Mouse (Mus musculus): ENCODE results near the gene Csnk1g2. TPM values are rescaled to one million over a fixed set of nuclear protein-coding genes. Genes with fewer than 3 reads are reported as not detected.
A peak's percentile ranks its signal among the peaks of the same experiment; 100 is the strongest.

Gene Csnk1g2
- polyA plus RNA-seq, 1 experiment from 2014 or later = 123 TPM

GRCm38 (mm10) chr10:80654866-80655265, 32.2 kb downstream of the Csnk1g2 start:
- H3K4me3 ChIP-seq = peak overlapping the region; percentile 93
- H3K4me1 ChIP-seq = peaks cover 54% of the 10 kb centered on the region
- 91% methylated on average over 6 of the region's 6 CpGs for WGBS
- no peak for DNase-seq (ENCODE audit: extremely low spot score, low spot score)
- no peaks in the 10 kb centered on the region for H3K9me3 ChIP-seq
- no peaks in the 10 kb centered on the region for H3K27me3 ChIP-seq (ENCODE audit: poor library complexity, severe bottlenecking)
- H3K36me3 ChIP-seq (replicated peaks) = peaks cover 27% of the 10 kb centered on the region
- H3K27ac ChIP-seq = 0 out of 2 replicates have a peak overlapping the region, but pooled peaks have one; percentile 95

- H3K4me1 ChIP-seq = peaks cover 54% of the 10 kb centered on the region
- no peaks in the 10 kb centered on the region for H3K27me3 ChIP-seq (ENCODE audit: poor library complexity, severe bottlenecking)
- no peaks in the 10 kb centered on the region for H3K9me3 ChIP-seq
- peak overlapping the region; percentile 93 for H3K4me3 ChIP-seq
- DNase-seq (ENCODE audit: extremely low spot score, low spot score) = no peak
- peaks cover 20% of the 10 kb centered on the region for H3K36me3 ChIP-seq (replicated peaks)
- H3K27ac ChIP-seq = peak overlapping the region; percentile 95
- 7% methylated on average over 12 of the region's 12 CpGs for WGBS
Measured at GRCm38 (mm10) chr10:80655406-80656129, 32.9 kb downstream of the Csnk1g2 start.

DNA sequence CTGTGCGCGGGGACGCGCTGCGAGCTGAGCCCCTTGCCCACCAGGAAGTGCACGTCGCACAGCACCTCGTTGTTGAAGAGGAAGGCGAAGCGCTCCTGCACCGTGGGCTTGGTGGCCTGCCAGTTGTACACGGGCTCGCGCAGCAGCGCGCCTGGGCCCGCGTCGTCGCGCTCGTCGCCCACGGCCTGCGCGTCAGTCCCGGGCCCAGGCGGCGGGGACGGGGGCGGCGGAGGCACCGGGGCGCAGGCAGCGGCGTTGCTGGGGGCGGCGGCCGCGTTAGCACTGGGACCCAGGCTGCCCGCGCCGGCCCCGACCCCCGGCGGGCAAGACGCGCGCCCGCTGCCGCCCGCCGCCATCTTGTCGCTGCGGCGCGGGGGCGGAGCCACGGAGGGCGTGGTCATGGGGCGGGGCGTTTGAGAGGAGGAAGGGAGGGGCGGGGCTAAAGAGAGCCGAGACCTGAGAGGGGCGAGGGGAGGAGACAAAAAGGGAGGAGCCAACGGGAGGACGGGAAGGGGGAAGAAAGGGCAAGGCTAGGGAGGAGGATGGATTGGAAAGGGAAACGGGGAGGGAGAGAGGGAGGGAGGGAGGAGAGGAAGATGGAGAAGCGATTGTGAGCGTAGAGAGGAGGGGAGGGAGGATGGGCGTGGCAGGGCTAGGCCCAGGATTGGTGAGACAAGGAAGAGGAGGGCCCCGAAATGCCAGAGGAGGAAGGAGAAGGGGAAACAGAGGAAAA, 33.7 kb downstream of the Csnk1g2 start:
- H3K27me3 ChIP-seq (ENCODE audit: poor library complexity, severe bottlenecking) = no peaks in the 10 kb centered on the region
- no peaks in the 10 kb centered on the region for H3K9me3 ChIP-seq
- peaks cover 18% of the 10 kb centered on the region for H3K36me3 ChIP-seq (replicated peaks)
- peak; percentile 99 for DNase-seq (ENCODE audit: extremely low spot score, low spot score)
- WGBS = under 1% methylated on average over 72 of the region's 72 CpGs
- H3K27ac ChIP-seq = peak overlapping the region; percentile 95
- H3K4me3 ChIP-seq = peak overlapping the region; percentile 93
- peaks cover 57% of the 10 kb centered on the region for H3K4me1 ChIP-seq

DNA sequence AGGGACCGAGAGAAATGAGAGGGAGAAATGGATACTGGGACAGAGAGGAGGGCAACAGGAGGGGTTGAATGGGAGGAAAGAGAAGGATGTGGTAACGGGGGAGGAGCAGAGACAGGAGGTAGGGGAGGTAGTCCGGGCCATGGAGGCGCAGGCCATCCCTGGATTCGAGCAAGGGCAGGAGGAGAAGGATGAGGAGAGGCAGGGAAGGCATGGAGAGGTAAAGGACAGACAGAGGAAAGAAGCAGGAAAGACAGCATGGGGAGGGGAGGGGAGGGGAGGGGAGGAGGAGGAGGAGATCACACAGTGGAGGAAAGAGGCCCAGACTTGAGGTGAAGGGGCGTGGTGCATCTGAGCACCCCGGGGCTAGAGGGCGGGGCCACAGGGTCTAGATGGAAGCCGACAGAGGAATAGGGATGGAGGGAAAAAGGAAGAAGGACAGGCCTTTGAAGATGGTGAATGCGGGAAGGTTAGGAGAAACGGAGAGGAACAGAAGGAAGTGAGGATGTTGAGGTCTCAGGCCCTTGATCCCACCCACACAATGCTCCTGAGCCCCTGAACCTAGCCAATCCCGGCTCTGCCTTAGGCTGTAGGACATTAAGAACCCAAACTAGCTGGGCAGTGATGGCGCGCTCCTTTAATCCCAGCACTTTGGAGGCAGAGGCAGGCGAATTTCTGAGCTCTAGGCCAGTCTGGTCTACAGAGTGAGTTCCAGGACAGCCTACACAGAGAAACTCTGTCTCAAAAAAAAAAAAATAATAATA, 34.4 kb downstream of the Csnk1g2 start, which contains the start of gene Btbd2:
Gene Btbd2 (minus strand): TSS at position 209 of the 761 bp plus-strand sequence.
- WGBS = 17% methylated on average over 15 of the region's 15 CpGs

GRCm38 (mm10) chr10:80658194-80658840, 35.7 kb downstream of the Csnk1g2 start:
- WGBS = 91% methylated on average over 14 of the region's 14 CpGs
- no peak overlapping the region; the same call in 1 of the 2 replicates for H3K4me3 ChIP-seq
- peaks cover 59% of the 10 kb centered on the region for H3K4me1 ChIP-seq
- H3K27me3 ChIP-seq (ENCODE audit: poor library complexity, severe bottlenecking) = no peaks in the 10 kb centered on the region
- DNase-seq (ENCODE audit: extremely low spot score, low spot score) = no peak
- peaks cover 2% of the 10 kb centered on the region; the same call in 1 of the 2 replicates for H3K36me3 ChIP-seq (replicated peaks)
- H3K9me3 ChIP-seq = no peaks in the 10 kb centered on the region
- 0 out of 2 replicates have a peak overlapping the region, but pooled peaks have one; percentile 66 for H3K27ac ChIP-seq

More for the DNA sequence above, 34.4 kb downstream of the Csnk1g2 start, which contains the start of gene Btbd2:
- no peak for DNase-seq (ENCODE audit: extremely low spot score, low spot score)
- Histone ChIP-seq H3K36me3 (replicated peaks) (peaks cover 11% of the 10 kb centered on the region), H3K27ac (peak within 1 kb of the TSS; percentile 95), H3K27me3 (ENCODE audit: poor library complexity, severe bottlenecking) (no peaks in the 10 kb centered on the region), H3K4me3 (peak within 1 kb of the TSS; percentile 93), H3K4me1 (peaks cover 57% of the 10 kb centered on the region), H3K9me3 (no peaks in the 10 kb centered on the region)

DNA sequence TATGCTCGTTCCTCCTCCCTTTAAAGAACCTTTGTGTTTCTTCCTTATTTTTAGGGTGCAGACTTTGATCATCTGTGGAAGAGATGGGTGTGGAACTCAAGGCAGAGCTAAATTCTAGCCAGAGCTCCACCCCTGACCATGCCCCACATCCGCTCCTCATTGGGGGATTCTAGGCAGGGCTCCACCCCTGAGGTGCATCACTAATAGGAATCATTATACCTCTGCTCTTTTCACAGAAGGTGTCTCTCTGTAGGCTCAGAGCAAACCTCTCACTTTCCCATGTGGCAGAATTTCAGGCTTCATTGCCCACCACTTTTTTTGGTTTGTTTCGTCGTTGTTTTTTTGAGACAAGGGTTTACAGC, 36.2 kb downstream of the Csnk1g2 start:
- H3K27me3 ChIP-seq (ENCODE audit: poor library complexity, severe bottlenecking) = no peaks in the 10 kb centered on the region
- no peak for DNase-seq (ENCODE audit: extremely low spot score, low spot score)
- H3K36me3 ChIP-seq (replicated peaks) = no peaks in the 10 kb centered on the region
- peak overlapping the region; percentile 1; the same call in 1 of the 2 replicates for H3K4me3 ChIP-seq
- WGBS = 75% methylated on average over 4 of the region's 4 CpGs
- H3K4me1 ChIP-seq = peaks cover 59% of the 10 kb centered on the region
- H3K9me3 ChIP-seq = no peaks in the 10 kb centered on the region
- peak overlapping the region; percentile 66; the same call in 1 of the 2 replicates for H3K27ac ChIP-seq

GRCm38 (mm10) chr10:80659213-80659612, 36.6 kb downstream of the Csnk1g2 start:
- 20% methylated on average over 10 of the region's 10 CpGs for WGBS
- peak; percentile 66 for DNase-seq (ENCODE audit: extremely low spot score, low spot score)
- Histone ChIP-seq H3K36me3 (replicated peaks) (no peaks in the 10 kb centered on the region), H3K9me3 (no peaks in the 10 kb centered on the region), H3K4me1 (peaks cover 57% of the 10 kb centered on the region), H3K27me3 (ENCODE audit: poor library complexity, severe bottlenecking) (no peaks in the 10 kb centered on the region), H3K4me3 (peak overlapping the region; percentile 1; the same call in 1 of the 2 replicates), H3K27ac (peak overlapping the region; percentile 66; the same call in 1 of the 2 replicates)

- no peaks in the 10 kb centered on the region for H3K27me3 ChIP-seq (ENCODE audit: poor library complexity, severe bottlenecking)
- H3K36me3 ChIP-seq (replicated peaks) = peaks cover 12% of the 10 kb centered on the region
- DNase-seq (ENCODE audit: extremely low spot score, low spot score) = no peak
- no peak overlapping the region for H3K4me3 ChIP-seq
- WGBS = 45% methylated on average over 5 of the region's 5 CpGs
- H3K9me3 ChIP-seq = no peaks in the 10 kb centered on the region
- peaks cover 58% of the 10 kb centered on the region for H3K4me1 ChIP-seq
- no peak overlapping the region for H3K27ac ChIP-seq
Measured at GRCm38 (mm10) chr10:80661149-80661548, 38.5 kb downstream of the Csnk1g2 start.

- Histone ChIP-seq H3K4me1 (peaks cover 48% of the 10 kb centered on the region), H3K27ac (0 out of 2 replicates have a peak overlapping the region, but pooled peaks have one; percentile 16), H3K36me3 (replicated peaks) (peaks cover 37% of the 10 kb centered on the region), H3K9me3 (no peaks in the 10 kb centered on the region), H3K4me3 (peak overlapping the region; percentile 11; the same call in 1 of the 2 replicates), H3K27me3 (ENCODE audit: poor library complexity, severe bottlenecking) (no peaks in the 10 kb centered on the region)
- no peak for DNase-seq (ENCODE audit: extremely low spot score, low spot score)
- WGBS = 70% methylated on average over 5 of the region's 5 CpGs
Measured at GRCm38 (mm10) chr10:80663485-80664196, 41.0 kb downstream of the Csnk1g2 start.

DNA sequence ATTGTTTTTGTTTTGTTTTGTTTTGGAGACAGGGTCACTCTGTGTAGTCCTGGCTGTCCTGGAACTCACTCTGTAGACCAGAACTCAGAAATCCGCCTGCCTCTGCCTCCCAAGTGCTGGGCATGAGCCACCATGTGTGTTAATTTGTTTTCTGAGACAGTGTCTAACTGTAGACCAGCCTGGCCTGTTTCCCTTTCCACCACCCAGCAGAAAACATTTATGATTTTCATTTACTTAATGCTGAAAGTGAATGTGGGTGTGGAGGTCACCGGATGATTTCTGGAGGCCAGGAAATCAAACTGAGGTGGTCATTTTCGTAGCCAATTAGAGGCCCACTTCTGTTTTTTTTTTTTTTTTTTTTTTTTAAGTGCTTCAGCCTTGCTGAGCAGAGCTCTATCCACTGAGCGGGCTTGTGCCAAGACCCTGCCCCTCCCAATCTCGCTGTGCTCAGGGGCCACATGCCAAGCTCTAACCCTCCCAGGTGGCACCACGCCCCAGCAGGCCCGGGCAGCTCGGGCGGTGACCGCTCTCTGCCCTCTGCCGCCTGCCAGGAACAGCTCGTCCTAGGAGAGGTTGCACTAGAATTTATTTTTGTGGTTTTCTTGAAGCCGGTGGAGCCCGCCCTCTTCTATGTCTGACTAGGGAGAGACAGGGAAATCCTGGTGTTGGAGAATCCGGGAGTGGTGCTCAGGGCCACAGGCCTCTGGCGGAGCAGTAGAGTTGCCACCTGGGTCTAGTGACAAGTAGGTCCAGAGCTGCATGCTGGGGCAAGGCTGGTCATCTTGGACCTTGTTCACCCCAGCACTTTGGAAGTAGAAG, 41.8 kb downstream of the Csnk1g2 start:
- WGBS = 58% methylated on average over 16 of the region's 16 CpGs
- Histone ChIP-seq H3K36me3 (replicated peaks) (peaks cover 44% of the 10 kb centered on the region), H3K4me1 (peaks cover 42% of the 10 kb centered on the region), H3K27ac (peak overlapping the region; percentile 56; the same call in 1 of the 2 replicates), H3K9me3 (no peaks in the 10 kb centered on the region), H3K4me3 (peak overlapping the region; percentile 14; the same call in 1 of the 2 replicates), H3K27me3 (ENCODE audit: poor library complexity, severe bottlenecking) (no peaks in the 10 kb centered on the region)
- DNase-seq (ENCODE audit: extremely low spot score, low spot score) = no peak

DNA sequence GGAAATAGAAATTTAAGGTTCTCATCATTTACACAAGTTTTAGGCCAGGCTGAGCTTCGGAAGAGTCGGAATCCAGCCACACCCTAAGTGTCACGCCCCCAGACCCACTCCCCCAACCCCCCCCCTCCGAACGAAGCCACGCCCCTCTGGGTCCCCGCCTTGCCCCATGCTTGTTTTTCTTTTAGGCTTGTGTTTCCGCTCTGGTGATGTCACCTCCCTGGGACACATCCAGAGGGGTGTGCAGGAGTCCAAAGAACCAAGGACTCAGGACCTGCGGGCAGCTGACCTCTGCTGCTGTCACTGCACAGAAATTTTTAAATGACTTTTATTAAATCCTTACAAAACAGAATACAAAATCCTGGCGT, 42.4 kb downstream of the Csnk1g2 start:
- Histone ChIP-seq H3K27ac (peak overlapping the region; percentile 56; the same call in 1 of the 2 replicates), H3K27me3 (ENCODE audit: poor library complexity, severe bottlenecking) (no peaks in the 10 kb centered on the region), H3K36me3 (replicated peaks) (peaks cover 50% of the 10 kb centered on the region), H3K4me3 (0 out of 2 replicates have a peak overlapping the region, but pooled peaks have one; percentile 14), H3K9me3 (no peaks in the 10 kb centered on the region), H3K4me1 (peaks cover 42% of the 10 kb centered on the region)
- WGBS = 24% methylated on average over 10 of the region's 10 CpGs
- no peak for DNase-seq (ENCODE audit: extremely low spot score, low spot score)

Data from forebrain, embryonic 10.5 days (tissue).